In genomic region chr14:55015767-55016111, GRCm38 (mm10) we compare ENCODE assay signal across 8 mouse cellular contexts. TPM values are rescaled to one million over a fixed set of nuclear protein-coding genes. Genes with fewer than 3 reads are reported as not detected.
A peak's percentile ranks its signal among the peaks of the same experiment; 100 is the strongest.
DNase-seq lines count a peak whose midpoint lies in the region; ATAC-seq and TF ChIP-seq lines count a peak whose summit lies in the region.

No protein-coding gene starts in this region.

- peak overlapping the region; percentile 78; the same call in 1 of the 2 replicates for H3K4me2 ChIP-seq in CH12.LX (ENCODE audit: insufficient read depth, low read depth, poor library complexity, severe bottlenecking)
- peak overlapping the region; percentile 79 for H3K4me2 ChIP-seq in liver, embryonic 12.5 days

- no peak for TF ChIP-seq CTCF in heart, adult 2 months (IDR thresholded peaks at IDR 0.05)
- no peak for TF ChIP-seq CTCF in CH12.LX (conservative IDR thresholded peaks at IDR 0.05 in 1 of 2, IDR thresholded peaks at IDR 0.05 in 1 of 2; ENCODE audit: low read depth in 2 of 2, low read length in 2 of 2)

- peaks cover 2% of the 10 kb centered on the region; the same call in 1 of the 2 replicates for H3K36me3 ChIP-seq in heart, adult 2 months (ENCODE audit: control insufficient read depth, insufficient read depth, low read length)
- peaks cover 17 to 38% of the 10 kb centered on the region in 2 experiments for H3K36me3 ChIP-seq in CH12.LX (replicated peaks in 1 of 2; ENCODE audit: control insufficient read depth in 1 of 2, insufficient read depth in 1 of 2, low read length in 1 of 2)
- peaks cover 36% of the 10 kb centered on the region for H3K36me3 ChIP-seq in forebrain, embryonic 10.5 days (replicated peaks)
- peaks cover 41% of the 10 kb centered on the region for H3K36me3 ChIP-seq in liver, embryonic 12.5 days

- intact Hi-C loops in heart, adult 2 months (cut with DNase I): loop anchor here (2.0 to 10.0 kb wide), 5 partner anchors 77 to 331 kb away; partner anchors contain the start of genes 1700123O20Rik and Acin1
- intact Hi-C loops in heart, postnatal 25 days (cut with DNase I): loop anchor here (2.0 kb wide), 2 partner anchors 75 to 115 kb away; no protein-coding TSS in a partner anchor

- DNase-seq in heart, adult 2 months: no peak
- no peak for DNase-seq in heart, postnatal 25 days (ENCODE audit: low spot score)
- no peak for DNase-seq in CH12.LX (ENCODE audit: extremely low read depth)
- DNase-seq in forebrain, embryonic 10.5 days (ENCODE audit: extremely low spot score, low spot score): no peak
- DNase-seq in testis, postnatal 10 days (ENCODE audit: low spot score): peak; percentile 69
- no peak for DNase-seq in cerebellum, adult 11 months
- DNase-seq in ovary, adult 18-20 months (ENCODE audit: low spot score): no peak

- no peak for TF ChIP-seq POLR2A in heart, adult 2 months (IDR thresholded peaks at IDR 0.05; ENCODE audit: insufficient read depth, low read depth, low read length)
- no peak for TF ChIP-seq POLR2A in CH12.LX (IDR thresholded peaks at IDR 0.05; ENCODE audit: low read depth, low read length)

- H3K9me3 ChIP-seq in CH12.LX (replicated peaks; ENCODE audit: low read length): peaks cover 2% of the 10 kb centered on the region
- H3K9me3 ChIP-seq in forebrain, embryonic 10.5 days: no peaks in the 10 kb centered on the region
- H3K9me3 ChIP-seq in liver, embryonic 12.5 days (replicated peaks): no peaks in the 10 kb centered on the region

- H3K27me3 ChIP-seq in heart, adult 2 months (ENCODE audit: control insufficient read depth, insufficient read depth, low read length): no peaks in the 10 kb centered on the region
- H3K27me3 ChIP-seq in CH12.LX (replicated peaks): no peaks in the 10 kb centered on the region
- no peaks in the 10 kb centered on the region for H3K27me3 ChIP-seq in forebrain, embryonic 10.5 days (ENCODE audit: poor library complexity, severe bottlenecking)
- 0 out of 2 replicates have a peak, but pooled peaks cover 2% of the 10 kb centered on the region for H3K27me3 ChIP-seq in liver, embryonic 12.5 days (replicated peaks)

- peak overlapping the region; percentile 87 for H3K27ac ChIP-seq in heart, adult 2 months
- H3K27ac ChIP-seq in CH12.LX (ENCODE audit: insufficient read depth, low read depth): peak overlapping the region; percentile 68
- peak overlapping the region; percentile 87 for H3K27ac ChIP-seq in forebrain, embryonic 10.5 days
- peak overlapping the region; percentile 80 for H3K27ac ChIP-seq in liver, embryonic 12.5 days

- no peaks in the 10 kb centered on the region for H3K4me1 ChIP-seq in heart, adult 2 months (ENCODE audit: control insufficient read depth, insufficient read depth, low read length)
- H3K4me1 ChIP-seq in CH12.LX (ENCODE audit: control insufficient read depth in 1 of 2, insufficient read depth in 2 of 2): peaks cover 6 to 16% of the 10 kb centered on the region in 2 experiments; a peak in 3 of 4 replicates
- H3K4me1 ChIP-seq in forebrain, embryonic 10.5 days: peaks cover 15% of the 10 kb centered on the region
- peaks cover 18% of the 10 kb centered on the region for H3K4me1 ChIP-seq in liver, embryonic 12.5 days

- no peaks in the 10 kb centered on the region; the same call in 1 of the 2 replicates for H3K79me2 ChIP-seq in heart, adult 2 months (replicated peaks; ENCODE audit: control insufficient read depth, insufficient read depth, low read length)
- peaks cover 11% of the 10 kb centered on the region for H3K79me2 ChIP-seq in CH12.LX (replicated peaks; ENCODE audit: control insufficient read depth, extremely low read depth, insufficient read depth, poor library complexity, severe bottlenecking)

- ATAC-seq in liver, embryonic 12.5 days: no peak

- dilution Hi-C loops in CH12.LX (cut with MboI; ENCODE audit: extremely low pct_ligation_motif_present, extremely low pct_unique_long_range_greater_than_20kb, low sequenced_read_pairs): no loop called here

- TF ChIP-seq RAD21 in CH12.LX (IDR thresholded peaks at IDR 0.05; ENCODE audit: low read depth, low read length): no peak

- peak overlapping the region; percentile 74 for H3K9ac ChIP-seq in heart, adult 2 months (ENCODE audit: low read depth, low read length)
- H3K9ac ChIP-seq in CH12.LX (ENCODE audit: insufficient read depth, low read depth): peak overlapping the region; percentile 95
- H3K9ac ChIP-seq in liver, embryonic 12.5 days: peak overlapping the region; percentile 80

- TF ChIP-seq EP300 in heart, adult 2 months (IDR thresholded peaks at IDR 0.05; ENCODE audit: insufficient read depth, low read depth, low read length): 0 out of 2 replicates have a peak, but pooled peaks have one; percentile 0
- TF ChIP-seq EP300 in CH12.LX (IDR thresholded peaks at IDR 0.05; ENCODE audit: low read length): no peak

- peak overlapping the region; percentile 86 for H3K4me3 ChIP-seq in heart, adult 2 months
- H3K4me3 ChIP-seq in CH12.LX (replicated peaks in 1 of 3; ENCODE audit: low read depth in 2 of 3, low read length in 2 of 3, poor library complexity in 1 of 3): peak overlapping the region; percentile 78 to 100 (median 100)
- peak overlapping the region; percentile 80 for H3K4me3 ChIP-seq in forebrain, embryonic 10.5 days
- peak overlapping the region; percentile 73 for H3K4me3 ChIP-seq in liver, embryonic 12.5 days

- in situ Hi-C loops in CH12.LX (cut with MboI; ENCODE audit: low pct_ligation_motif_present, low pct_unique_long_range_greater_than_20kb, low sequenced_read_pairs): loop anchor here (10.0 kb wide), 2 partner anchors 161 to 301 kb away; partner anchors contain the start of gene Cebpe

- under 1% methylated on average over 17 of the region's 17 CpGs for WGBS in heart, adult 2 months
- under 1% methylated on average over 17 of the region's 17 CpGs for WGBS in forebrain, embryonic 10.5 days
- 0% methylated on average over 17 of the region's 17 CpGs for WGBS in liver, embryonic 12.5 days (ENCODE audit: insufficient replicate concordance)

TF ChIP-seq in CH12.LX, 34 proteins besides CTCF, POLR2A, EP300 and RAD21:
- TF ChIP-seq POLR2AphosphoS2 (IDR thresholded peaks at IDR 0.05; ENCODE audit: low read depth, low read length): no peak
- TF ChIP-seq ZMIZ1 (IDR thresholded peaks at IDR 0.05; ENCODE audit: low read depth, low read length): no peak
- TF ChIP-seq PAX5 (IDR thresholded peaks at IDR 0.05; ENCODE audit: low read length): no peak
- peak; percentile 69 for TF ChIP-seq BHLHE40 (IDR thresholded peaks at IDR 0.05; ENCODE audit: low read depth, low read length)
- no peak for TF ChIP-seq KAT2A (IDR thresholded peaks at IDR 0.05; ENCODE audit: insufficient replicate concordance, low read length)
- TF ChIP-seq NRF1 (IDR thresholded peaks at IDR 0.05; ENCODE audit: low read depth, low read length): no peak
- TF ChIP-seq MXI1 (IDR thresholded peaks at IDR 0.05; ENCODE audit: low read depth, low read length): peak; percentile 83
- TF ChIP-seq ELF1 (IDR thresholded peaks at IDR 0.05; ENCODE audit: low read depth, low read length): no peak
- no peak for TF ChIP-seq RCOR1 (conservative IDR thresholded peaks at IDR 0.05; ENCODE audit: low read depth, low read length)
- no peak for TF ChIP-seq ZKSCAN1 (IDR thresholded peaks at IDR 0.05; ENCODE audit: borderline replicate concordance, low read depth, low read length)
- TF ChIP-seq USF1 (IDR thresholded peaks at IDR 0.05; ENCODE audit: low read depth, low read length): no peak
- TF ChIP-seq SIN3A (IDR thresholded peaks at IDR 0.05; ENCODE audit: low read length): no peak; the same call in 1 of the 2 replicates

RNA-seq across cellular contexts. Expression of gene Ngdn, which starts 0.5 kb away (rescaled TPM):
- 10 to 100 TPM; 25.9 to 28.9 TPM for total RNA-seq in heart, adult 2 months (2021)
- polyA plus RNA-seq in heart, adult 2 months (2012; rRNA removed): 10.1 and 19.6 TPM in 2 replicates
- 10 to 100 TPM; 26.0 to 27.0 TPM for total RNA-seq in heart, postnatal 25 days (2021)
- 77.9 and 90.7 TPM in 2 replicates for total RNA-seq in CH12.LX (2012; rRNA removed)
- total RNA-seq in CH12.LX (2014; rRNA removed): 111 and 128 TPM in 2 replicates
- 75.4 and 79.0 TPM in 2 replicates for polyA plus RNA-seq in CH12.LX (2012; ENCODE audit: insufficient read length, low read depth)
- polyA plus RNA-seq in forebrain, embryonic 10.5 days (2016; fragmentation: Nextera tagmentation; extraction: Ambion mirVana): 102 and 104 TPM in 2 replicates
- polyA plus RNA-seq in liver, embryonic 12.5 days (2016; fragmentation: Nextera tagmentation; extraction: Ambion mirVana): 55.6 and 57.5 TPM in 2 replicates

RNA-seq across cellular contexts. Expression of gene Myh7, which starts 21.3 kb away (rescaled TPM):
- 1,000 to 10,000 TPM; 1,935 to 2,240 TPM for total RNA-seq in heart, adult 2 months (2021)
- 19.8 and 29.5 TPM in 2 replicates for polyA plus RNA-seq in heart, adult 2 months (2012; rRNA removed)
- 1,000 to 10,000 TPM; 2,164 to 2,361 TPM for total RNA-seq in heart, postnatal 25 days (2021)
- total RNA-seq in CH12.LX (2012; rRNA removed) (0.08 TPM in 2 replicates), CH12.LX (2014; rRNA removed) (not detected in 2 replicates)
- polyA plus RNA-seq in CH12.LX (2012; ENCODE audit: insufficient read length, low read depth): 0.57 TPM in 1 of 2 replicates, not detected in the other
- 0.63 and 0.72 TPM in 2 replicates for polyA plus RNA-seq in forebrain, embryonic 10.5 days (2016; fragmentation: Nextera tagmentation; extraction: Ambion mirVana)
- 0.82 and 2.4 TPM in 2 replicates for polyA plus RNA-seq in liver, embryonic 12.5 days (2016; fragmentation: Nextera tagmentation; extraction: Ambion mirVana)

RNA-seq across cellular contexts. Expression of gene Gm17428, which starts 39.0 kb away (rescaled TPM):
- not detected for total RNA-seq in heart, adult 2 months (2021)
- not detected in 2 replicates for polyA plus RNA-seq in heart, adult 2 months (2012; rRNA removed)
- total RNA-seq in heart, postnatal 25 days (2021): not detected
- total RNA-seq in CH12.LX (2012; rRNA removed) (not detected in 2 replicates), CH12.LX (2014; rRNA removed) (not detected in 2 replicates)
- not detected in 2 replicates for polyA plus RNA-seq in CH12.LX (2012; ENCODE audit: insufficient read length, low read depth)
- not detected in 2 replicates for polyA plus RNA-seq in forebrain, embryonic 10.5 days (2016; fragmentation: Nextera tagmentation; extraction: Ambion mirVana)
- polyA plus RNA-seq in liver, embryonic 12.5 days (2016; fragmentation: Nextera tagmentation; extraction: Ambion mirVana): not detected in 2 replicates

RNA-seq across cellular contexts. Expression of gene Myh6, which starts 49.0 kb away (rescaled TPM):
- over 10,000 TPM; 19,033 to 21,149 TPM for total RNA-seq in heart, adult 2 months (2021)
- 6,249 and 7,266 TPM in 2 replicates for polyA plus RNA-seq in heart, adult 2 months (2012; rRNA removed)
- total RNA-seq in heart, postnatal 25 days (2021): over 10,000 TPM; 23,221 to 24,394 TPM
- 0.21 and 0.98 TPM in 2 replicates for total RNA-seq in CH12.LX (2012; rRNA removed)
- total RNA-seq in CH12.LX (2014; rRNA removed): 0.04 and 0.16 TPM in 2 replicates
- polyA plus RNA-seq in CH12.LX (2012; ENCODE audit: insufficient read length, low read depth): 1.3 and 1.5 TPM in 2 replicates
- polyA plus RNA-seq in forebrain, embryonic 10.5 days (2016; fragmentation: Nextera tagmentation; extraction: Ambion mirVana): 0.38 and 0.41 TPM in 2 replicates
- polyA plus RNA-seq in liver, embryonic 12.5 days (2016; fragmentation: Nextera tagmentation; extraction: Ambion mirVana): 0.77 and 1.2 TPM in 2 replicates
